ENCODE assay signal across 8 mouse cellular contexts in the genomic region with DNA sequence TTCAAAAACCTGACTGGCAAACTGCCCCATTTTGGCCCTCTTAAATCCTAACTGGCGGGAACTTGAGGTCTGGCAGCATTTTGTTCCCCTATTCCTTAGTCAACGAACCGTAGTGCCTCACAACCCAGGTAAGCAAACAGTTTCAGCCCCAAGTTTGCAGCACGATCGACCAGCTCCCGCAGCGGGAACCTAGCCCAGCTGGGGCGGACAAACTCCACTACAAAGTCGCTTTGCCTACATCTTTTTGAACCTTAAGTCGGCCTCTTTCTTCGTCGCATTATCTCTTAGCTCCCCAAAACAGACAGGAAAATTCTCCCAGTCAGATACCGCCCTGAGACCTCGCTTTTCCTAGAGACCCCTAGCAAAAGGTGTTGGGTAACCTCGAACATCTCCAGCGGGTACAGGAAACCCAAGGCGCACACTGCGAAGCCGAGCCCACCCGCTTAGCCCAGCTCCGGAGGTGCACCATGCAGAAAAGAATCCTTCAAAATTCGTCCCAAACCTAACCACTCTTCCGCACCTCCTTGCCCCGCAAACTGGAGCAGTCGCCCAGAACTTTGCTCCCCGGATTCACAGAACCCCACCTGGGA. TPM values are rescaled to one million over a fixed set of nuclear protein-coding genes. Genes with fewer than 3 reads are reported as not detected.
DNase-seq lines count a peak whose midpoint lies in the region; ATAC-seq and TF ChIP-seq lines count a peak whose summit lies in the region.

No protein-coding gene starts in this region.

- DNase-seq in heart, adult 11 months: peak; percentile 95
- DNase-seq in heart, postnatal 4 days: no peak
- peak; percentile 29 for DNase-seq in ZHBTc4 (ENCODE audit: low read depth, low spot score)
- no peak for DNase-seq in limb, embryonic 14.5 days (ENCODE audit: low spot score)
- no peak for DNase-seq in left cerebral cortex, postnatal 25 days (ENCODE audit: low spot score in 2 of 2)

- intact Hi-C loops in left cerebral cortex, postnatal 25 days (cut with DNase I): loop anchor here (5.0 kb wide), 3 partner anchors 145 to 370 kb away; no protein-coding TSS in a partner anchor

- under 1% methylated on average over 26 of the region's 26 CpGs for WGBS in heart, embryonic 12.5 days
- WGBS in limb, embryonic 14.5 days: under 1% methylated on average over 26 of the region's 26 CpGs
- 5% methylated on average over 26 of the region's 26 CpGs for WGBS in olfactory bulb, adult 2 months

- H3K4me2 ChIP-seq in heart, embryonic 12.5 days: peak overlapping the region; percentile 87
- H3K4me2 ChIP-seq in limb, embryonic 14.5 days (replicated peaks; ENCODE audit: low read depth, low read length, severe bottlenecking): peak overlapping the region; percentile 80

- TF ChIP-seq POLR2A in limb, embryonic 14.5 days (IDR thresholded peaks at IDR 0.05; ENCODE audit: borderline replicate concordance, extremely low read depth, insufficient read depth, insufficient read length): peak; percentile 19; the same call in 1 of the 2 replicates
- no peak for TF ChIP-seq POLR2A in olfactory bulb, adult 2 months (IDR thresholded peaks at IDR 0.05; ENCODE audit: insufficient read depth, low read depth, low read length)

- H3K4me1 ChIP-seq in heart, embryonic 12.5 days (replicated peaks): peaks cover 40% of the 10 kb centered on the region
- H3K4me1 ChIP-seq in limb, embryonic 14.5 days (ENCODE audit: control insufficient read depth, insufficient read depth, low read length): peaks cover 7% of the 10 kb centered on the region
- H3K4me1 ChIP-seq in olfactory bulb, adult 2 months (ENCODE audit: control insufficient read depth, insufficient read depth, low read length): peaks cover 18% of the 10 kb centered on the region

- H3K9me3 ChIP-seq in heart, embryonic 12.5 days (replicated peaks): no peaks in the 10 kb centered on the region
- no peaks in the 10 kb centered on the region for H3K9me3 ChIP-seq in limb, embryonic 14.5 days (ENCODE audit: control insufficient read depth, low read length)

- H3K9ac ChIP-seq in heart, embryonic 12.5 days: peak overlapping the region; percentile 99
- H3K9ac ChIP-seq in limb, embryonic 14.5 days (ENCODE audit: low read depth, low read length, severe bottlenecking): peak overlapping the region; percentile 100

- peak overlapping the region; percentile 97 for H3K4me3 ChIP-seq in heart, embryonic 12.5 days
- peak overlapping the region; percentile 96 for H3K4me3 ChIP-seq in limb, embryonic 14.5 days (replicated peaks; ENCODE audit: low read length)
- H3K4me3 ChIP-seq in olfactory bulb, adult 2 months (ENCODE audit: insufficient read depth, low read depth, low read length): peak overlapping the region; percentile 44

- peaks cover 24% of the 10 kb centered on the region for H3K36me3 ChIP-seq in heart, embryonic 12.5 days
- peaks cover 36% of the 10 kb centered on the region for H3K36me3 ChIP-seq in limb, embryonic 14.5 days (ENCODE audit: control insufficient read depth, insufficient read depth, low read length)

- peak overlapping the region; percentile 95 for H3K27ac ChIP-seq in heart, embryonic 12.5 days (ENCODE audit: poor library complexity, severe bottlenecking)
- H3K27ac ChIP-seq in limb, embryonic 14.5 days (replicated peaks; ENCODE audit: low read depth, low read length): peak overlapping the region; percentile 99
- peak overlapping the region; percentile 38 for H3K27ac ChIP-seq in olfactory bulb, adult 2 months (ENCODE audit: insufficient read depth, low read depth, low read length)

- H3K27me3 ChIP-seq in heart, embryonic 12.5 days (replicated peaks): no peaks in the 10 kb centered on the region
- no peaks in the 10 kb centered on the region for H3K27me3 ChIP-seq in limb, embryonic 14.5 days (ENCODE audit: control insufficient read depth, insufficient read depth, low read length)

- no peak for TF ChIP-seq CTCF in olfactory bulb, adult 2 months (IDR thresholded peaks at IDR 0.05; ENCODE audit: insufficient read depth, low read depth, low read length)

- ATAC-seq in heart, embryonic 12.5 days (ENCODE audit: insufficient number of reproducible peaks, low FRiP score): no peak
- no peak for ATAC-seq in limb, embryonic 14.5 days (ENCODE audit: low FRiP score, low read depth)
- ATAC-seq in inflammation-experienced regulatory T-cells, adult 6 months: no peak

RNA-seq across cellular contexts. Expression of gene Zfp36l1, which starts 0.6 kb away (rescaled TPM):
- 100 to 1,000 TPM; 174 to 188 TPM for total RNA-seq in heart, postnatal 4 days (2021)
- 98.4 and 101 TPM in 2 replicates for polyA plus RNA-seq in heart, embryonic 12.5 days (2016; fragmentation: Nextera tagmentation; extraction: Ambion mirVana)
- 245 and 413 TPM in 2 replicates for polyA plus RNA-seq in limb, embryonic 14.5 days (2012; rRNA removed)
- polyA plus RNA-seq in limb, embryonic 14.5 days (2014; fragmentation: Nextera tagmentation; extraction: Ambion mirVana): 195 and 209 TPM in 2 replicates
- not detected in 2 replicates for polyA plus RNA-seq in olfactory bulb, adult 2 months (2012; ENCODE audit: insufficient read depth, insufficient read length, low replicate concordance, missing spikeins)
- total RNA-seq in left cerebral cortex, postnatal 25 days (2021): 10 to 100 TPM; 35.3 to 42.8 TPM
- polyA plus RNA-seq in inflammation-experienced regulatory T-cells, adult 6 months (2017; shearing (Covaris generic)): 100 to 1,000 TPM; 109 to 177 (median 123) TPM

Comparison
In these comparisons a context has a peak if more than half of its experiments do, and no peak if none do; other contexts are left out.
1. DNase-seq: peak in heart, adult 11 months (single experiment) and ZHBTc4 (single experiment); none in heart, postnatal 4 days (single experiment), limb, embryonic 14.5 days (single experiment) and left cerebral cortex, postnatal 25 days (0 of 2).
2. H3K27ac ChIP-seq: peak in every context shown above with its lines; median percentile 99 in limb, embryonic 14.5 days; 95 in heart, embryonic 12.5 days; 38 in olfactory bulb, adult 2 months.
3. H3K4me3 ChIP-seq: peak in every context shown above with its lines; median percentile 97 in heart, embryonic 12.5 days; 96 in limb, embryonic 14.5 days; 44 in olfactory bulb, adult 2 months.